Mouse (Mus musculus) testis, postnatal 10 days (tissue): ENCODE measurements at regions not wholly inside any gene's neighbourhood (a gene's known extent, or its start where the extent isn't known, plus 50 kb on each side); places are given as distances from the start of the nearest gene placed in this dataset.

Experiments
- DNase-seq: peaks from one replicate; pipeline ENCODE4 v3.0.0; 2021; ENCODE audit warnings: low spot score

GRCm38 (mm10) chr9:116511450-116511849 is 336.3 kb upstream of the Tgfbr2 start:
- DNase-seq: no peak

GRCm38 (mm10) chr9:116507756-116508155 is 332.6 kb upstream of the Tgfbr2 start:
- DNase-seq: no peak

GRCm38 (mm10) chr9:116502831-116503230 is 327.7 kb upstream of the Tgfbr2 start:
- no peak for DNase-seq

- DNase-seq: no peak
Observed at GRCm38 (mm10) chr9:116500951-116501350, 325.8 kb upstream of the Tgfbr2 start.

- no peak for DNase-seq
Observed at GRCm38 (mm10) chr9:116491227-116491626, 316.1 kb upstream of the Tgfbr2 start.

- DNase-seq: no peak
Observed at GRCm38 (mm10) chr9:116489787-116490186, 314.6 kb upstream of the Tgfbr2 start.

- no peak for DNase-seq
Observed at GRCm38 (mm10) chr9:116489273-116489672, 314.1 kb upstream of the Tgfbr2 start.

GRCm38 (mm10) chr9:116477309-116477708 is 302.1 kb upstream of the Tgfbr2 start:
- DNase-seq: no peak

- no peak for DNase-seq
Observed at GRCm38 (mm10) chr9:116475206-116475955, 300.2 kb upstream of the Tgfbr2 start.

- no peak for DNase-seq
Observed at GRCm38 (mm10) chr9:116472855-116473254, 297.7 kb upstream of the Tgfbr2 start.

GRCm38 (mm10) chr9:116468569-116469250 is 293.6 kb upstream of the Tgfbr2 start:
- DNase-seq: no peak

- DNase-seq: no peak
Observed at GRCm38 (mm10) chr9:116466336-116466735, 291.2 kb upstream of the Tgfbr2 start.

- no peak for DNase-seq
Observed at GRCm38 (mm10) chr9:116464626-116465025, 289.5 kb upstream of the Tgfbr2 start.

- no peak for DNase-seq
Observed at GRCm38 (mm10) chr9:116462232-116462631, 287.1 kb upstream of the Tgfbr2 start.

- no peak for DNase-seq
Observed at GRCm38 (mm10) chr9:116460022-116460421, 284.9 kb upstream of the Tgfbr2 start.

GRCm38 (mm10) chr9:116452050-116452449 is 276.9 kb upstream of the Tgfbr2 start:
- no peak for DNase-seq

- DNase-seq: no peak
Observed at GRCm38 (mm10) chr9:116450829-116451228, 275.7 kb upstream of the Tgfbr2 start.

- DNase-seq: no peak
Observed at GRCm38 (mm10) chr9:116447734-116448133, 272.6 kb upstream of the Tgfbr2 start.

GRCm38 (mm10) chr9:116438580-116438979 is 263.4 kb upstream of the Tgfbr2 start:
- no peak for DNase-seq

- DNase-seq: no peak
Observed at GRCm38 (mm10) chr9:116434414-116434813, 259.3 kb upstream of the Tgfbr2 start.

GRCm38 (mm10) chr9:116429061-116429460 is 253.9 kb upstream of the Tgfbr2 start:
- DNase-seq: no peak

- no peak for DNase-seq
Observed at GRCm38 (mm10) chr9:116428475-116428874, 253.3 kb upstream of the Tgfbr2 start.

- no peak for DNase-seq
Observed at GRCm38 (mm10) chr9:116427278-116427677, 252.1 kb upstream of the Tgfbr2 start.
